Mouse (Mus musculus) embryonic stem cell, embryonic (primary cell): ENCODE data around the gene Cabin1.

Experiments
- CTCF ChIA-PET, 4 experiments: fragments of 300-600 bp in 2 of 4; fragments of 350-600 bp in 2 of 4; sonication (Branson Sonifier 250); formaldehyde crosslinking; loops; one replicate each; lab custom pipeline; 2022; ENCODE audit warnings: inconsistent platforms in 2 of 4; lab: Charles Lee
- POLR2A ChIA-PET, 4 experiments: fragments of 300-600 bp in 2 of 4; fragments of 350-600 bp in 2 of 4; sonication (Branson Sonifier 250); formaldehyde crosslinking; loops; one replicate each; lab custom pipeline; 2022; ENCODE audit warnings: antibody characterized with exemption in 4 of 4, inconsistent platforms in 1 of 4; lab: Charles Lee

Gene Cabin1

GRCm38 (mm10) chr10:75695521-75695920, 68.6 kb downstream of the Cabin1 start:
- CTCF ChIA-PET = interaction anchor here in 3 of 4 experiments (0.5 to 1.6 kb wide), 4 partner anchors 109 to 278 kb away, joined by 3 to 4 read pairs (median 4); no protein-coding TSS in a partner anchor
- POLR2A ChIA-PET = interaction anchor here in 2 of 4 experiments (0.8 to 1.7 kb wide), 4 partner anchors 26 to 140 kb away, joined by 3 to 4 read pairs (median 4); no protein-coding TSS in a partner anchor

GRCm38 (mm10) chr10:75695078-75695477, 69.1 kb downstream of the Cabin1 start:
- POLR2A ChIA-PET = interaction anchor here in 2 of 4 experiments (0.8 to 1.7 kb wide), 4 partner anchors 14 to 65 kb away, joined by 3 to 4 read pairs (median 4); no protein-coding TSS in a partner anchor

GRCm38 (mm10) chr10:75694567-75694966, 69.6 kb downstream of the Cabin1 start:
- POLR2A ChIA-PET = interaction anchor here in 2 of 4 experiments (1.1 to 1.7 kb wide), 5 partner anchors 14 to 58 kb away, joined by 3 to 8 read pairs (median 4); no protein-coding TSS in a partner anchor

More at GRCm38 (mm10) chr10:75695078-75695477, 69.1 kb downstream of the Cabin1 start:
- CTCF ChIA-PET = interaction anchor here in 3 of 4 experiments (0.5 to 1.8 kb wide), 4 partner anchors 60 to 279 kb away, joined by 3 to 5 read pairs (median 4); no protein-coding TSS in a partner anchor

GRCm38 (mm10) chr10:75693451-75694233, 70.5 kb downstream of the Cabin1 start:
- ChIA-PET POLR2A (interaction anchor here in 2 of 4 experiments (0.6 to 1.7 kb wide), 7 partner anchors 13 to 85 kb away, joined by 3 to 8 read pairs (median 3); no protein-coding TSS in a partner anchor), CTCF (interaction anchor here in 3 of 4 experiments (0.6 to 1.8 kb wide), 5 partner anchors 50 to 116 kb away, joined by 3 to 5 read pairs (median 4); no protein-coding TSS in a partner anchor)

More at GRCm38 (mm10) chr10:75694567-75694966, 69.6 kb downstream of the Cabin1 start:
- CTCF ChIA-PET = interaction anchor here in 3 of 4 experiments (0.6 to 1.8 kb wide), 4 partner anchors 59 to 117 kb away, joined by 3 to 5 read pairs (median 4); no protein-coding TSS in a partner anchor

- ChIA-PET CTCF (interaction anchor here in 1 of 4 experiments (1.5 kb wide), 1 partner anchor 53 kb away, joined by 3 read pairs; no protein-coding TSS in a partner anchor), POLR2A (interaction anchor here in 2 of 4 experiments (0.6 to 2.0 kb wide), 5 partner anchors 9 to 53 kb away, joined by 3 to 10 read pairs (median 4); no protein-coding TSS in a partner anchor)
These were observed 75.5 kb downstream of the Cabin1 start for GRCm38 (mm10) chr10:75688598-75688997.

GRCm38 (mm10) chr10:75686724-75687123, 77.4 kb downstream of the Cabin1 start:
- ChIA-PET POLR2A (interaction anchor here in 3 of 4 experiments (0.6 to 1.4 kb wide), 4 partner anchors 33 to 142 kb away, joined by 3 to 4 read pairs (median 3); no protein-coding TSS in a partner anchor), CTCF (interaction anchor here in 2 of 4 experiments (0.6 to 1.4 kb wide), 3 partner anchors 57 to 287 kb away, joined by 3 to 5 read pairs (median 4); no protein-coding TSS in a partner anchor)

- ChIA-PET POLR2A (interaction anchor here in 3 of 4 experiments (0.8 to 2.3 kb wide), 5 partner anchors 17 to 80 kb away, joined by 3 to 5 read pairs (median 5); partner anchors contain the start of gene Cabin1 (in 1 of the 3)), CTCF (interaction anchor here in 3 of 4 experiments (1.0 to 1.5 kb wide), 4 partner anchors 48 to 59 kb away, joined by 3 to 4 read pairs (median 3); no protein-coding TSS in a partner anchor)
These were observed 79.8 kb downstream of the Cabin1 start for GRCm38 (mm10) chr10:75684035-75685004.

GRCm38 (mm10) chr10:75680574-75681001, 83.6 kb downstream of the Cabin1 start:
- CTCF ChIA-PET = interaction anchor here (0.5 to 2.0 kb wide), 7 partner anchors 45 to 270 kb away, joined by 3 to 8 read pairs (median 4); no protein-coding TSS in a partner anchor
- POLR2A ChIA-PET = interaction anchor here in 3 of 4 experiments (0.7 to 2.8 kb wide), 16 partner anchors 8 to 257 kb away, joined by 3 to 16 read pairs (median 4); partner anchors contain the start of genes Chchd10 (in 1 of the 3) and Ddt (in 1 of the 3)

GRCm38 (mm10) chr10:75679204-75679603, 84.9 kb downstream of the Cabin1 start:
- ChIA-PET POLR2A (interaction anchor here in 3 of 4 experiments (0.6 to 2.8 kb wide), 17 partner anchors 9 to 322 kb away, joined by 3 to 16 read pairs (median 4); partner anchors contain the start of genes Chchd10 (in 1 of the 3) and Susd2 (in 1 of the 3)), CTCF (interaction anchor here in 2 of 4 experiments (1.9 to 2.0 kb wide), 2 partner anchors 43 to 93 kb away, joined by 5 read pairs; no protein-coding TSS in a partner anchor)

GRCm38 (mm10) chr10:75677989-75678388, 86.2 kb downstream of the Cabin1 start:
- POLR2A ChIA-PET = interaction anchor here in 1 of 4 experiments (1.0 kb wide), 1 partner anchor 8 kb away, joined by 3 read pairs; no protein-coding TSS in a partner anchor
- CTCF ChIA-PET = no interaction called here

GRCm38 (mm10) chr10:75677571-75677970, 86.6 kb downstream of the Cabin1 start:
- ChIA-PET CTCF (no interaction called here), POLR2A (interaction anchor here in 1 of 4 experiments (0.6 kb wide), 1 partner anchor 49 kb away, joined by 3 read pairs; no protein-coding TSS in a partner anchor)

- POLR2A ChIA-PET = interaction anchor here in 2 of 4 experiments (0.6 to 1.9 kb wide), 4 partner anchors 17 to 159 kb away, joined by 3 to 4 read pairs (median 3); partner anchors contain the start of gene Gucd1 (in 1 of the 2)
- CTCF ChIA-PET = interaction anchor here in 1 of 4 experiments (0.6 kb wide), 1 partner anchor 96 kb away, joined by 3 read pairs; the partner anchor contains the start of gene Ddt
These were observed 87.1 kb downstream of the Cabin1 start for GRCm38 (mm10) chr10:75676819-75677565.

GRCm38 (mm10) chr10:75676286-75676685, 87.9 kb downstream of the Cabin1 start:
- CTCF ChIA-PET = interaction anchor here in 1 of 4 experiments (0.6 kb wide), 1 partner anchor 97 kb away, joined by 3 read pairs; the partner anchor contains the start of gene Ddt

GRCm38 (mm10) chr10:75675594-75675993, 88.5 kb downstream of the Cabin1 start:
- ChIA-PET POLR2A (interaction anchor here in 3 of 4 experiments (0.5 to 2.1 kb wide), 7 partner anchors 9 to 104 kb away, joined by 3 to 5 read pairs (median 4); no protein-coding TSS in a partner anchor), CTCF (interaction anchor here in 1 of 4 experiments (0.5 kb wide), 1 partner anchor 207 kb away, joined by 4 read pairs; no protein-coding TSS in a partner anchor)

More at GRCm38 (mm10) chr10:75676286-75676685, 87.9 kb downstream of the Cabin1 start:
- POLR2A ChIA-PET = interaction anchor here in 3 of 4 experiments (0.6 to 2.1 kb wide), 6 partner anchors 9 to 158 kb away, joined by 3 to 5 read pairs (median 4); partner anchors contain the start of gene Gucd1 (in 1 of the 3)

GRCm38 (mm10) chr10:75669936-75670335, 94.2 kb downstream of the Cabin1 start:
- CTCF ChIA-PET = interaction anchor here in 1 of 4 experiments (0.5 to 0.9 kb wide), 2 partner anchors 161 to 260 kb away, joined by 3 to 4 read pairs; no protein-coding TSS in a partner anchor
- POLR2A ChIA-PET = interaction anchor here in 2 of 4 experiments (0.7 to 2.2 kb wide), 8 partner anchors 8 to 34 kb away, joined by 3 to 8 read pairs (median 4); partner anchors contain the start of gene Susd2 (in 1 of the 2)
